Mouse (Mus musculus) monocyte, adult 59 days (primary cell): ENCODE results near the gene Vmn1r104. TPM values are rescaled to one million over a fixed set of nuclear protein-coding genes. Genes with fewer than 3 reads are reported as not detected.

Experiments used
- total RNA-seq, 2 experiments: library from RNA; stranded (reverse); gene quantifications; one replicate each; pipeline ENCODE4 v1.2.4; 2023

The Vmn1r104 gene
- total RNA-seq: not detected

DNA sequence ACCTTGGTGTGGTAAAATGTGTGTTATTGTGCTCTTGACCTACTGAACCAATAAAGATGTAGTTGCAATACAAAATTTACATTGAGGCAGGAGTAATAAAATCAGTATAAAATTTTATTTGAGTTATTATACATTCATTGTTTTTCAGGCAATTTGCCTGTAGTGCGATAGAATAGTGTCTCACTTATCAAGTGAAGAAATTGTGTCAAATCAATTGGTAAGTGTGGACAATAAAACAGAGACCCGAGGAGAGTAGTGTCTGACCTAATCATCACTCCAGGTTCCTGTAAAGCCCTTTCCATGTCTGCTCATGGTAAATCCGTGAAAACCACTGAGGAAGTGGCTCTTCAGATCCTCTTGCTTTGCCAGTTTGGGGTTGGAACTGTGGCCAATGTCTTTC lies at the start of gene Vmn1r104:
Gene Vmn1r104 (plus strand): TSS at position 301 of the 400 bp plus-strand sequence.

DNA sequence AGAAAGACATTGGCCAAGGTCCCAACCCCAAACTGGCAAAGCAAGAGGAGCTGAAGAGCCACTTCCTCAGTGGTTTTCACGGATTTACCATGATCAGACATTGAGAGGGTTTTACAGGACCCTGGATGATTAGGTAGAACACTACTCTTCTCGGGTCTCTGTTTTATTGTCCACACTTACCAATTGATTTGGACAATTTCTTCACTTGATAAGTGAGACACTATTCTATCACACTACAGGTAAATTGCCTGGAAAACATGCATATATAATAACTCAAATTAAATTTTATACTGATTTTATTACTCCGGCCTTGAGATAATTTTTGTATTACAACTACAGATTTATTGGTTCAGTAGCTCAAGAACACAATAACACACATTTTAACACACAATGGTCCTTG lies 23.2 kb upstream of the Vmn1r104 start, which contains the start of gene Vmn1r103:
Gene Vmn1r103 (minus strand): TSS at position 101 of the 400 bp plus-strand sequence.

DNA sequence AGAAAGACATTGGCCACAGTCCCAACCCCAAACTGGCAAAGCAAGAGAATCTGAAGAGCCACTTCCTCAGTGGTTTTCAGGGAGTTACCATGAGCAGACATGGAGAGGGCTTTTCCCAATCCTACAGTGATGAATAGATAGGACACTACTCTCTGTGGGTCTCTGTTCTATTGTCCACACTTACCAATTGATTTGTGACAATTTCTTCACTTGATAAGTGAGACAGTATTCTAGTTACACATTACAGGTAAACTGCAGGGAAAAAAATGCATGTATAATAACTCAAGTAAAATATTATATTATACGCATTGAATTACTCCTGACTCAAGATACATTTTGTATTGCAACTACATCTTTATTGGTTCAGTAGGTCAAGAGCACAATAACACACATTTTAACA lies 12.0 kb downstream of the Vmn1r104 start, which contains the start of gene Gm5726:
Gene Gm5726 (minus strand): TSS at position 101 of the 400 bp plus-strand sequence.

DNA sequence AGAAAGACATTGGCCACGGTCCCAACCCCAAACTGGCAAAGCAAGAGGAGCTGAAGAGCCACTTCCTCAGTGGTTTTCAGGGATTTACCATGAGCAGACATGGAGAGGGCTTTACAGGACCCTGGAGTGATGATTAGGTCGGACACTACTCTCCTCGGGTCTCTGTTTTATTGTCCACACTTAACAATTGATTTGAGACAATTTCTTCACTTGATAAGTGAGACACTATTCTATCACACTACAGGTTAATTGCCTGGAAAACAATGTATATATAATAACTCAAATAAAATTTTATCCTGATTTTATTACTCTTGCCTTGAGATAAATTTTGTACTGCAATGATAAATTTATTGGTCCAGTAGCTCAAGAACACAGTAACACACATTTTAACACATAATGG lies 42.5 kb downstream of the Vmn1r104 start, which contains the start of gene Gm4141:
Gene Gm4141 (minus strand): TSS at position 101 of the 400 bp plus-strand sequence.

Other genes starting within 250 kb of the Vmn1r104 start
- gene Gm4133, start 199.8 kb upstream of the Vmn1r104 start, total RNA-seq: not detected
- gene Gm5728, start 158.4 kb upstream of the Vmn1r104 start, total RNA-seq: not detected
- not detected for gene Vmn1r100, start 115.9 kb upstream of the Vmn1r104 start, total RNA-seq
- not detected for gene Vmn1r101, start 91.2 kb upstream of the Vmn1r104 start, total RNA-seq
- gene Gm10670, start 58.9 kb upstream of the Vmn1r104 start, total RNA-seq: not detected
- gene Vmn1r103, start 23.3 kb upstream of the Vmn1r104 start, total RNA-seq: not detected
- not detected for gene Gm5726, start 11.9 kb downstream of the Vmn1r104 start, total RNA-seq
- gene Gm4141, start 42.4 kb downstream of the Vmn1r104 start, total RNA-seq: not detected
- not detected for gene Gm4513, start 65.2 kb downstream of the Vmn1r104 start, total RNA-seq
- gene Vmn1r107, start 135.1 kb downstream of the Vmn1r104 start, total RNA-seq: not detected
- gene Vmn1r111, start 169.4 kb downstream of the Vmn1r104 start, total RNA-seq: not detected
- gene Gm10668, start 196.8 kb downstream of the Vmn1r104 start, total RNA-seq: not detected
- gene Vmn1r112, start 237.3 kb downstream of the Vmn1r104 start, total RNA-seq: not detected